Mouse (Mus musculus) mouse trophoblast stem cell (cell line): ENCODE results near the gene Ghr.

ENCODE experiments used
- in situ Hi-C, 2 experiments: fragments of 300-500 bp; cut with MseI, MboI; formaldehyde crosslinking; loops; 2 replicates in 1 of 2; 3 replicates in 1 of 2; pipeline ENCODE4 v1.15.1; 2025

The Ghr gene

GRCm38 (mm10) chr15:3389011-3389410 is 194.3 kb downstream of the Ghr start:
- in situ Hi-C loops, result no loop called here

GRCm38 (mm10) chr15:3388485-3388884 is 194.8 kb downstream of the Ghr start:
- in situ Hi-C loops, result no loop called here

- in situ Hi-C loops, result no loop called here
Observed at GRCm38 (mm10) chr15:3383788-3384187, 199.5 kb downstream of the Ghr start.

GRCm38 (mm10) chr15:3381413-3381812 is 201.9 kb downstream of the Ghr start:
- in situ Hi-C loops, result no loop called here

- in situ Hi-C loops, result no loop called here
Observed at GRCm38 (mm10) chr15:3368261-3368832, 214.9 kb downstream of the Ghr start.

- in situ Hi-C loops, result loop anchor here in 1 of 2 experiments (10.0 kb wide), 1 partner anchor 229 kb away; the partner anchor contains the start of gene Ghr
Observed at GRCm38 (mm10) chr15:3356073-3356766, 227.1 kb downstream of the Ghr start.

GRCm38 (mm10) chr15:3353696-3354095 is 229.6 kb downstream of the Ghr start:
- in situ Hi-C loops, result loop anchor here in 1 of 2 experiments (10.0 kb wide), 1 partner anchor 231 kb away; the partner anchor contains the start of gene Ghr

GRCm38 (mm10) chr15:3349306-3350064 is 233.8 kb downstream of the Ghr start:
- in situ Hi-C loops, result loop anchor here in 1 of 2 experiments (10.0 kb wide), 1 partner anchor 235 kb away; the partner anchor contains the start of gene Ghr

- in situ Hi-C loops, result no loop called here
Observed at GRCm38 (mm10) chr15:3346682-3347081, 236.6 kb downstream of the Ghr start.

GRCm38 (mm10) chr15:3344555-3344954 is 238.7 kb downstream of the Ghr start:
- in situ Hi-C loops, result no loop called here

GRCm38 (mm10) chr15:3341806-3342582 is 241.3 kb downstream of the Ghr start:
- in situ Hi-C loops, result no loop called here

GRCm38 (mm10) chr15:3339847-3340246 is 243.4 kb downstream of the Ghr start:
- in situ Hi-C loops, result no loop called here

- in situ Hi-C loops, result no loop called here
Observed at GRCm38 (mm10) chr15:3332517-3332916, 250.8 kb downstream of the Ghr start.

GRCm38 (mm10) chr15:3331813-3332212 is 251.5 kb downstream of the Ghr start:
- in situ Hi-C loops, result no loop called here

- in situ Hi-C loops, result no loop called here
Observed at GRCm38 (mm10) chr15:3330291-3330690, 253.0 kb downstream of the Ghr start.

GRCm38 (mm10) chr15:3323041-3323440 is 260.3 kb downstream of the Ghr start:
- in situ Hi-C loops, result no loop called here

- in situ Hi-C loops, result no loop called here
Observed at GRCm38 (mm10) chr15:3319929-3320328, 263.4 kb downstream of the Ghr start.

GRCm38 (mm10) chr15:3316617-3317016 is 266.7 kb downstream of the Ghr start:
- in situ Hi-C loops, result no loop called here

GRCm38 (mm10) chr15:3312937-3313336 is 270.4 kb downstream of the Ghr start:
- in situ Hi-C loops, result no loop called here

GRCm38 (mm10) chr15:3309856-3310255 is 273.4 kb downstream of the Ghr start:
- in situ Hi-C loops, result no loop called here

- in situ Hi-C loops, result no loop called here
Observed at GRCm38 (mm10) chr15:3303426-3303825, 279.9 kb downstream of the Ghr start, which contains the start of gene Ccdc152. Gene Ccdc152, minus strand, starts transcription at chr15:3303526.
